Mouse (Mus musculus): ENCODE data around the gene BC005624. TPM values are rescaled to one million over a fixed set of nuclear protein-coding genes. Genes with fewer than 3 reads are reported as not detected.
A peak's percentile ranks its signal among the peaks of the same experiment; 100 is the strongest.

Gene BC005624
- polyA plus RNA-seq, 1 experiment from 2014 or later, result 28.2 TPM

GRCm38 (mm10) chr2:30985111-30986020 is 3.4 kb upstream of the BC005624 start:
- no peak overlapping the region for H3K9ac ChIP-seq (ENCODE audit: low read depth, low read length)
- no peak overlapping the region for H3K4me3 ChIP-seq (ENCODE audit: low read depth, low read length)

GRCm38 (mm10) chr2:30983024-30983423 is 1.0 kb upstream of the BC005624 start:
- Histone ChIP-seq H3K9ac (ENCODE audit: low read depth, low read length) (0 out of 2 replicates have a peak overlapping the region, but pooled peaks have one; percentile 53), H3K4me3 (ENCODE audit: low read depth, low read length) (peak overlapping the region; percentile 86), H3K4me2 (replicated peaks; ENCODE audit: low read depth) (peak overlapping the region; percentile 88), H3K4me1 (replicated peaks; ENCODE audit: control insufficient read depth, insufficient read depth, low read length) (peaks cover 2% of the 10 kb centered on the region; the same call in 1 of the 2 replicates), H3K27ac (ENCODE audit: low read depth, low read length) (no peak overlapping the region; the same call in 1 of the 2 replicates), H3K36me3 (ENCODE audit: control insufficient read depth, insufficient read depth) (peaks cover 12% of the 10 kb centered on the region), H3K9me3 (ENCODE audit: control insufficient read depth) (no peaks in the 10 kb centered on the region), H3K27me3 (replicated peaks; ENCODE audit: control insufficient read depth, insufficient read depth, low read length) (no peaks in the 10 kb centered on the region)
- 41% methylated on average over 7 of the region's 7 CpGs for whole genome bisulfite sequencing
- ATAC-seq, result no peak
- no peak for TF ChIP-seq CTCF (IDR thresholded peaks at IDR 0.05; ENCODE audit: low read depth)

More at GRCm38 (mm10) chr2:30985111-30986020, 3.4 kb upstream of the BC005624 start:
- H3K36me3 ChIP-seq (ENCODE audit: control insufficient read depth, insufficient read depth), result no peaks in the 10 kb centered on the region
- ATAC-seq, result peak; percentile 46
- peaks cover 2% of the 10 kb centered on the region; the same call in 1 of the 2 replicates for H3K4me1 ChIP-seq (replicated peaks; ENCODE audit: control insufficient read depth, insufficient read depth, low read length)
- peak overlapping the region; percentile 3; the same call in 1 of the 2 replicates for H3K27ac ChIP-seq (ENCODE audit: low read depth, low read length)
- TF ChIP-seq CTCF (IDR thresholded peaks at IDR 0.05; ENCODE audit: low read depth), result no peak
- no peaks in the 10 kb centered on the region for H3K9me3 ChIP-seq (ENCODE audit: control insufficient read depth)
- no peaks in the 10 kb centered on the region for H3K27me3 ChIP-seq (replicated peaks; ENCODE audit: control insufficient read depth, insufficient read depth, low read length)
- H3K4me2 ChIP-seq (replicated peaks; ENCODE audit: low read depth), result peak overlapping the region; percentile 35
- WGBS, result 12% methylated on average over 17 of the region's 17 CpGs

DNA sequence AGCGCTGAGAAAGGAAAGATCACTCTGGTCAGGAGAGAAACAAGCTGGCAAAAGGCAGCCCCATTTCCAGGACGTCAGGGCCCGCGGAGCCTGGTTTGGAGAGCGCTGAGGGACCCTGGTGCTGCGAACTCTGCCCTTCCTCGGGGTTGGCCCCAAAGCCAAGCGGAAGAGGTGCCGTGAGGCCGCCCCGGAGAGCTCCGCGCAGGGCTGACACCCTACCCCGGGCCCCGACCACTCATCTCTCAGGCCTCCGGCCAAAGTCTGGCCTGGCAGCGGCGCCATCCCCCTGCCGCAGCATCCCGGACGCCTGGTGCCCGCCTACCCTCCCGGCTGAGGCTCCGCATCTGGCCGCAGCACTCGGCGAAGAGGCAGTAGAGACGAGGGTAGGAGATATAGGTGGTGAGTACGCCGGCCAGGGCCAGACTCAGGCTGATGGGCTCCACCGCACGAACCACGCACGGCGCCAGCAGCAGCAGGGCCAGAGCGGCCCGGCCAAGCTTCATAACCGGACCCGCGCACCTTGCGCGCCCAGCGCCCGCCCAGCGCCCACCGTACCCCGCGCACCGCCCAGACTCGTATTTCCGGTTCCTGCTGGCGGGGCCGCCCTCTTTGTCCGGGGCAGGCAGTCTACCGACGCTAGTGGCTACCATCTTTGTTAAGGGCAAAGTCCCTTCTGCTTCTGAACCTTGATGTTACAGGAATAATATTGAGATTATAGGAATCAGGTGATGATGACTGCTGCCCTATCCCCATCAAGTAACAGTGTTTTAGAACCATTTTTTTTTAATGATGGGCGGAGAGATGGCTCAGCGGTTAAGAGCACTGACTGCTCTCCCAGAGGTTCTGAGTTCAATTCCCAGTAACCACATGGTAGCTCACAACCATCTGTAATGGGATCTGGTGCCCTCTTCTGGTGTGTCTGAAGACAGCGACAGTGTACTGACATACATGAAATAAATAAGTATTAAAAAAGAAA is 14.4 kb downstream of the BC005624 start, which contains the start of gene Tor1a:
Gene Tor1a (minus strand): TSS at position 582 of the 976 bp plus-strand sequence.
- peak; percentile 37; the same call in 1 of the 2 replicates for TF ChIP-seq CTCF (IDR thresholded peaks at IDR 0.05; ENCODE audit: low read depth)

DNA sequence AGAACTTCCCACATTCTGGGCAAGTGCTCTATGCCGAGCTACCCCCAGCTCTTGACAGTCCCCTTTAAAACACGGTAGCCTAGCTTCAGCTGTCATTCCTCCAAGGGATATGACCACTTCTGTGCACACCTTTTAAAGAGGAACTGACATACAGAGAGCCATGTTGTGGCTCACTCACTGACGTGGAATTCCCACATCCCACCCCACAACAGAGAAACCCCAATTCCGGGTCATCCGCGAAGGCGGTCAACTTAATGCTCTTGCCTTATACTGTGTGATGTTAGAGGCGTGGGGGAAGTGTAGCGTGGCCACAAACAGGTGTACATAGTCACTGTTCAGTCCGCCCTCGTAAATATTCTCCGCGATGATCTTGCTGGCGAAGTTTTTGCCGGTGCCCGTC is 15.2 kb downstream of the BC005624 start:
- no peak for ATAC-seq
- TF ChIP-seq CTCF (IDR thresholded peaks at IDR 0.05; ENCODE audit: low read depth), result no peak
- peak overlapping the region; percentile 92 for H3K9ac ChIP-seq (ENCODE audit: low read depth, low read length)
- H3K4me2 ChIP-seq (replicated peaks; ENCODE audit: low read depth), result peak overlapping the region; percentile 84
- H3K27ac ChIP-seq (ENCODE audit: low read depth, low read length), result peak overlapping the region; percentile 93
- H3K9me3 ChIP-seq (ENCODE audit: control insufficient read depth), result no peaks in the 10 kb centered on the region
- WGBS, result 11% methylated on average over 16 of the region's 16 CpGs
- peaks cover 36% of the 10 kb centered on the region for H3K36me3 ChIP-seq (ENCODE audit: control insufficient read depth, insufficient read depth)
- peaks cover 6% of the 10 kb centered on the region; the same call in 1 of the 2 replicates for H3K4me1 ChIP-seq (replicated peaks; ENCODE audit: control insufficient read depth, insufficient read depth, low read length)
- peak overlapping the region; percentile 98 for H3K4me3 ChIP-seq (ENCODE audit: low read depth, low read length)
- no peaks in the 10 kb centered on the region for H3K27me3 ChIP-seq (replicated peaks; ENCODE audit: control insufficient read depth, insufficient read depth, low read length)

More for the DNA sequence above, 14.4 kb downstream of the BC005624 start, which contains the start of gene Tor1a:
- ATAC-seq, result peak; percentile 87
- no peaks in the 10 kb centered on the region for H3K9me3 ChIP-seq (ENCODE audit: control insufficient read depth)
- peaks cover 28% of the 10 kb centered on the region for H3K36me3 ChIP-seq (ENCODE audit: control insufficient read depth, insufficient read depth)
- peaks cover 6% of the 10 kb centered on the region; the same call in 1 of the 2 replicates for H3K4me1 ChIP-seq (replicated peaks; ENCODE audit: control insufficient read depth, insufficient read depth, low read length)
- H3K4me2 ChIP-seq (replicated peaks; ENCODE audit: low read depth), result peak within 1 kb of the TSS; percentile 84
- WGBS, result 3% methylated on average over 57 of the region's 59 CpGs
- peak within 1 kb of the TSS; percentile 93 for H3K27ac ChIP-seq (ENCODE audit: low read depth, low read length)
- peak within 1 kb of the TSS; percentile 92 for H3K9ac ChIP-seq (ENCODE audit: low read depth, low read length)
- H3K27me3 ChIP-seq (replicated peaks; ENCODE audit: control insufficient read depth, insufficient read depth, low read length), result no peaks in the 10 kb centered on the region
- H3K4me3 ChIP-seq (ENCODE audit: low read depth, low read length), result peak within 1 kb of the TSS; percentile 98

DNA sequence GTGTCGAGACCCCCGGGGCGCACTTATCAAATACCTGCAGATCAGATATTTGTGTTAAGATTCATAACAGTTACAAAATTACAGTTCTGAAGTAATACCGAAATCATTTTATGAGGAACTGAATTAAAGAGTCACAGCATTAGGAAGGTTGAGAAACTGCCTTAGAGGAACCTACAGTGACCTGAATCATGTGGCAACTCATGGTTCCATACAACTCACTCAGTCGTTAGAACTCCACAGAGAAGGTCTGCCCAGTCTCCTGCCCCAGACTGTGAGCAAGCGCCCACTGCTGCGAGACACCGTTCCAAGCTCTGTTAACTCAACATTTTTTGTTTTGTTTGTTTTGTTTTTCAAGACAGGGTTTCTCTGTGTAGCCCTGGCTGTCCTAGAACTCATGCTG is 16.4 kb downstream of the BC005624 start:
- Histone ChIP-seq H3K36me3 (ENCODE audit: control insufficient read depth, insufficient read depth) (peaks cover 47% of the 10 kb centered on the region), H3K4me2 (replicated peaks; ENCODE audit: low read depth) (peak overlapping the region; percentile 84; the same call in 1 of the 2 replicates), H3K4me3 (ENCODE audit: low read depth, low read length) (no peak overlapping the region), H3K4me1 (replicated peaks; ENCODE audit: control insufficient read depth, insufficient read depth, low read length) (peaks cover 6% of the 10 kb centered on the region; the same call in 1 of the 2 replicates), H3K27ac (ENCODE audit: low read depth, low read length) (no peak overlapping the region), H3K9me3 (ENCODE audit: control insufficient read depth) (no peaks in the 10 kb centered on the region), H3K9ac (ENCODE audit: low read depth, low read length) (no peak overlapping the region), H3K27me3 (replicated peaks; ENCODE audit: control insufficient read depth, insufficient read depth, low read length) (no peaks in the 10 kb centered on the region)
- WGBS, result 86% methylated on average over 8 of the region's 8 CpGs
- TF ChIP-seq CTCF (IDR thresholded peaks at IDR 0.05; ENCODE audit: low read depth), result no peak
- no peak for ATAC-seq

Data from intestine, postnatal 0 days (tissue).